Mouse (Mus musculus): ENCODE results near the gene A730071L15Rik. TPM values are rescaled to one million over a fixed set of nuclear protein-coding genes. Genes with fewer than 3 reads are reported as not detected.

A730071L15Rik gene
- polyA plus RNA-seq, 1 experiment from 2014 or later = 0.33 TPM

DNA sequence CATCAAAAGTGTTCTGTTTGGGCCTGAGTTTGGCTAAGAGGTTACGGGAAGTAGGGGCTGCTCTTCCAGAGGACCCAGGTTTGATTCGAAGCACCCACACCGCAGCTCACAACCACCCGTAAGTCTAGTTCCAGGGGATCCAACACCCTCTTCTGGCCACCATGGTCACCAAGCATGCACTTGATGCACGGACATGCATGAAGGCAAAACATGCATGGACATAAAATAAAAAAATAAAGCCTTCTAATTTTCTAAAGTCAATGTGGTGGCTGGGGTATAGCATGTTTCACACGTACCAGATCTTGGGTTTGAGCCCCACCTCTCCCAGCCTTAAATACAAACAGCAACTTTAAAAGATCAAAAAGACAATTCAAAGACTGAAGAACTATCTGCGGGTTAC, 35.0 kb upstream of the A730071L15Rik start:
- in situ Hi-C loops (cut with MboI; ENCODE audit: low pct_unique_long_range_greater_than_20kb) = no loop called here
- ATAC-seq (no peak), DNase-seq (ENCODE audit: low read depth, low spot score) (no peak)
- H3K27me3 ChIP-seq = no peaks in the 10 kb centered on the region
- no peak for TF ChIP-seq CTCF (IDR thresholded peaks at IDR 0.05)
- ChIA-PET CTCF (no interaction called here), POLR2A (interaction anchor here (0.7 kb wide), 1 partner anchor 162 kb away, joined by 3 read pairs; no protein-coding TSS in a partner anchor)

DNA sequence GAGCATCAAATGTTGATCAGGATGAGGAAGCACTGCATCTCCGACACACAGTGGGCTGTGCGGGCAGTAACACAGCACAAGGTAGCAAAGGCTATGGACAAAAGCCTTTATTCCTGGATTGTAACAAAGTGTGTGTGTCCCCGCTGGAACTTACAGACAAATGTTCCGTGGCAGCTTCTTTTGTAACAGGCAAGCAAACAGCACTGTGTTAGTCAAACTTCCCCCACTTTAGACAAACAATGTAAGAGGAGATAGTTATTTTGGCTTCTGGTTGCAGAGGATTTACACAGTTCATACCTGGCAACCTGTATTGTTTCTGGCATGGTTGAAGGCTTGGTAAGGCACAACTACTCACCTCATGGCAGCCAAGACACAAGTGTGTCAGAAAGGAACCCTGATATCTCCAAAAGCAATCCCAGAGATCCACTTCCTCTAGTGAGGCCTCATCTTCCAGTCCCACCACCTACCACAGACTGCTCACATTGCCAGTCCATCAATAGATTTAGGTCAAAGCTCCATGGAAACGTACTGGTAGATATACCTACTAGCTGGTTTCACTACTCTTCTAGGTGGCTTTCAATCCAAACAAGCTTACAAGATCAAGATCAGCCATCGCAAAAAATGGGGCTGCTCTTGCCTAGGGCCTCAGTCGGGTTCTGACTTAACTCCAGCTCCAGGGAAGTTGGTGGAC, 34.3 kb upstream of the A730071L15Rik start:
- CTCF ChIA-PET = interaction anchor here (1.5 kb wide), 1 partner anchor 15 kb away, joined by 3 read pairs; no protein-coding TSS in a partner anchor
- POLR2A ChIA-PET = interaction anchor here (0.7 to 1.1 kb wide), 2 partner anchors 9 to 163 kb away, joined by 3 to 5 read pairs; no protein-coding TSS in a partner anchor
- in situ Hi-C loops (cut with MboI; ENCODE audit: low pct_unique_long_range_greater_than_20kb) = no loop called here
- no peak for DNase-seq (ENCODE audit: low read depth, low spot score)
- ATAC-seq = no peak
- H3K27me3 ChIP-seq = no peaks in the 10 kb centered on the region
- TF ChIP-seq CTCF (IDR thresholded peaks at IDR 0.05) = no peak

- ChIA-PET POLR2A (interaction anchor here (1.1 kb wide), 1 partner anchor 9 kb away, joined by 5 read pairs; no protein-coding TSS in a partner anchor), CTCF (interaction anchor here (0.8 to 1.5 kb wide), 2 partner anchors 14 to 17 kb away, joined by 3 read pairs; no protein-coding TSS in a partner anchor)
- ATAC-seq (no peak), DNase-seq (ENCODE audit: low read depth, low spot score) (no peak)
- H3K27me3 ChIP-seq = no peaks in the 10 kb centered on the region
- in situ Hi-C loops (cut with MboI; ENCODE audit: low pct_unique_long_range_greater_than_20kb) = no loop called here
- no peak for TF ChIP-seq CTCF (IDR thresholded peaks at IDR 0.05)
These were observed 33.5 kb upstream of the A730071L15Rik start for GRCm38 (mm10) chr11:6166351-6166750.

DNA sequence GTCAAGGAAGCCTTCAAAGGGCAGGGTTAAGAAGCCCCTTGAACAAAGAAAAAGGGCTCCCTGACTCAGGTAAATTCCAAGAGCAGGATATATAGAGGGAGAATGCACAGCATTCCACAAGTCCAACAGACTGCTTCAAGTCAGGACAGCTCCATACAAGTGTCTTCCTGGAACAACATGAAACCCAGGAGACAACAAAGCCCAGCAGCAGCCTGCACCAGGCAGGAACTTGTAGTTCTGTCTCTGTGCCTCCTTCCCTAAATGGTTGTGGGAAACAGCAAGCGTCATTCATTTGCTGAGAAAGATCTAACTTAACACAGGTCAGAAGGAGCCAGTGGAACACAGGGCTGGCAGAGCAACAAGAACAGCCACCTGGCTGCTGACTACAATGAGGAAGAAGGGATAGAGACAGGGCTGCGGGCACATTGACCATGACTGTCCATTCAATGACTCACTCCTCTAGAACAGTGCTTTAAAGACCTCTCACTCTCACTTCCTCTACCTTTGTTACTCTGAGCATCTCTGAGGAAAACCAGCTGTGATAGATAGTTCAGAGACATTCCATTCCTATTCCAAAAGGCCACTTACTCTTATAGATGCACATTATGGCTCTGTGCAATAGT, 30.7 kb upstream of the A730071L15Rik start:
- POLR2A ChIA-PET = no interaction called here
- no peak for TF ChIP-seq CTCF (IDR thresholded peaks at IDR 0.05)
- in situ Hi-C loops (cut with MboI; ENCODE audit: low pct_unique_long_range_greater_than_20kb) = no loop called here
- ATAC-seq (no peak), DNase-seq (ENCODE audit: low read depth, low spot score) (no peak)
- no peaks in the 10 kb centered on the region for H3K27me3 ChIP-seq
- CTCF ChIA-PET = no interaction called here

- ChIA-PET CTCF (interaction anchor here (1.0 kb wide), 1 partner anchor 13 kb away, joined by 3 read pairs; no protein-coding TSS in a partner anchor), POLR2A (interaction anchor here (1.8 kb wide), 1 partner anchor 9 kb away, joined by 5 read pairs; no protein-coding TSS in a partner anchor)
- H3K27me3 ChIP-seq = no peaks in the 10 kb centered on the region
- in situ Hi-C loops (cut with MboI; ENCODE audit: low pct_unique_long_range_greater_than_20kb) = no loop called here
- ATAC-seq (no peak), DNase-seq (ENCODE audit: low read depth, low spot score) (no peak)
- no peak for TF ChIP-seq CTCF (IDR thresholded peaks at IDR 0.05)
These were observed 25.1 kb upstream of the A730071L15Rik start for GRCm38 (mm10) chr11:6174719-6175118.

- TF ChIP-seq CTCF (IDR thresholded peaks at IDR 0.05) = no peak
- in situ Hi-C loops (cut with MboI; ENCODE audit: low pct_unique_long_range_greater_than_20kb) = no loop called here
- ChIA-PET POLR2A (interaction anchor here (1.8 kb wide), 1 partner anchor 9 kb away, joined by 5 read pairs; no protein-coding TSS in a partner anchor), CTCF (interaction anchor here (1.0 kb wide), 1 partner anchor 12 kb away, joined by 3 read pairs; no protein-coding TSS in a partner anchor)
- H3K27me3 ChIP-seq = no peaks in the 10 kb centered on the region
- ATAC-seq (no peak), DNase-seq (ENCODE audit: low read depth, low spot score) (no peak)
These were observed 24.3 kb upstream of the A730071L15Rik start for GRCm38 (mm10) chr11:6175506-6175905.

- no peak for ATAC-seq
- no peaks in the 10 kb centered on the region for H3K27me3 ChIP-seq
- no peak for TF ChIP-seq CTCF (IDR thresholded peaks at IDR 0.05)
- CTCF ChIA-PET = interaction anchor here (0.9 to 2.7 kb wide), 2 partner anchors 10 to 45 kb away, joined by 3 to 11 read pairs; no protein-coding TSS in a partner anchor
- POLR2A ChIA-PET = no interaction called here
- in situ Hi-C loops (cut with MboI; ENCODE audit: low pct_unique_long_range_greater_than_20kb) = no loop called here
- DNase-seq (ENCODE audit: low read depth, low spot score) = no peak
These were observed 21.9 kb upstream of the A730071L15Rik start for GRCm38 (mm10) chr11:6177781-6178420.

DNA sequence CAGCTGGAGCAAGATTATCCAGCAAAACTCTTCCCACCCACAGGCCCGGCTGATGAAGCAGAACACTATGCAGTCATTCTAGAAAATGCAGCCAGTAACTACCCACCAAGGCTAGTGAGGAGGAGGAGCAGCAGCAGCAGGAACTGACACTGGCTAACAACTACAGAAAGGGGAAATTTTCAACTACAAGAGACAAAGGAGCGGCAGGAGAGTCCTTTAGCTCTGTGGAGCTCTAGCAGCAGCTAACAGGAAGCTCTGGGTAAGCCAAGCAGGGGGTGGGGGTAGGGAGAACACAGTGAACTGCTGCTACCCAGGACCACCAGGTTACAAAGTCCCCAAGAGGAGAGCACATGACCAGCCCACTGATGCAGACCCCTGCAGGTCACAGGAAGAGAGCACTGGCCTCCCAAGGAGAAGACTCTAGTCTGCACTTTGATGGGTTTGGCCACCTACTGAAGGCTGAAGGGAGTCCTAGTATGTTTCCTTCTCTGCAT, 21.1 kb upstream of the A730071L15Rik start:
- ChIA-PET POLR2A (no interaction called here), CTCF (interaction anchor here (0.9 to 2.7 kb wide), 2 partner anchors 9 to 46 kb away, joined by 3 to 11 read pairs; no protein-coding TSS in a partner anchor)
- TF ChIP-seq CTCF (IDR thresholded peaks at IDR 0.05) = no peak
- in situ Hi-C loops (cut with MboI; ENCODE audit: low pct_unique_long_range_greater_than_20kb) = no loop called here
- no peak for DNase-seq (ENCODE audit: low read depth, low spot score)
- ATAC-seq = no peak
- no peaks in the 10 kb centered on the region for H3K27me3 ChIP-seq

DNA sequence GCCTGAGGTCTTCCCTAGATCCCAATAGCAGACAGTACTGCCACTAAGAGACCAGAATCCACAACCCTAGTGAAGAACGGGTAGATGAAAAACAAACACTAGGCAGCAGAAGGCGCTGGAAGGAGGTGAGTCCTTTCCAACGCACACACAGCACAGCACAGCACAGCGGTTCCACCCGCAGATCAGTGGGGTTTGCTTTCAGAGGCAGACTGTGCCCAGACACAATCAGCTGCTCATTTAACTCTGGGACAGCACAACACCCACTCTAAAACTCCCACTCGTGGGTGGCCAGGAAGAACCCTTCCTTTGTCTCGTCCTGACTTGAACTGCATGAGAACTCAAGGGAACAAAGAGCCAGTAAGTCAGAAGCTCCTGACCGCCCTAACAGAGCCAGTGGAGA, 20.6 kb upstream of the A730071L15Rik start:
- ATAC-seq (no peak), DNase-seq (ENCODE audit: low read depth, low spot score) (no peak)
- POLR2A ChIA-PET = interaction anchor here (0.5 to 1.3 kb wide), 2 partner anchors 141 to 710 kb away, joined by 3 read pairs; no protein-coding TSS in a partner anchor
- no peaks in the 10 kb centered on the region for H3K27me3 ChIP-seq
- TF ChIP-seq CTCF (IDR thresholded peaks at IDR 0.05) = no peak
- in situ Hi-C loops (cut with MboI; ENCODE audit: low pct_unique_long_range_greater_than_20kb) = no loop called here
- CTCF ChIA-PET = interaction anchor here (2.7 kb wide), 1 partner anchor 9 kb away, joined by 11 read pairs; no protein-coding TSS in a partner anchor

GRCm38 (mm10) chr11:6180811-6181399, 18.9 kb upstream of the A730071L15Rik start:
- DNase-seq (ENCODE audit: low read depth, low spot score) = no peak
- TF ChIP-seq CTCF (IDR thresholded peaks at IDR 0.05) = no peak
- in situ Hi-C loops (cut with MboI; ENCODE audit: low pct_unique_long_range_greater_than_20kb) = loop anchor here (10.0 kb wide), 1 partner anchor 146 kb away; no protein-coding TSS in a partner anchor
- ChIA-PET POLR2A (no interaction called here), CTCF (interaction anchor here (1.3 kb wide), 1 partner anchor 15 kb away, joined by 3 read pairs; no protein-coding TSS in a partner anchor)
- no peak for ATAC-seq
- H3K27me3 ChIP-seq = no peaks in the 10 kb centered on the region
